ENCODE assay signal across 23 mouse cellular contexts in the genomic region with DNA sequence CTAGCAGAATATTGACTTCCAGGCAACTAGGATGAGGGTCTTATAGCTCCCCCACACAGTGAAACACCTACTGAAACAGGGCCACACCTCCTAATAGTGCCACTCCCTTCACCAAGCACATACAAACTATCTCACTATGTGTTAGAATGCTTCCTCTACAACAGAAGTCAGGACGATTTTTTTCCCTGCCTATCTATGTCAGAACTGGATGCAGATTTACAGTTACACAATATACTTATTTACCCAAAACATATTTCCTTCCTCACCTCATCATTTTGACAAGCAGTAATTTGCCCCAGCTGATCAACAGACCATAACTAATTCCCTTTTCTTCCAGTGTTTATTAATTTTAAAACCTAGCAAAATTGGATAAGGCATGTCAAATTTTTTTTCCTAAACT. TPM values are rescaled to one million over a fixed set of nuclear protein-coding genes. Genes with fewer than 3 reads are reported as not detected.
DNase-seq lines count a peak whose midpoint lies in the region; ATAC-seq and TF ChIP-seq lines count a peak whose summit lies in the region.
"Had no signal": no experiment of that assay in that cellular context is flagged by ENCODE, and none has a peak within 500 bp of the region (broad histone marks: within the 10 kb centered on the region; RNA-seq: fewer than 3 reads in every experiment).

No protein-coding gene starts in this region.

- no peaks in the 10 kb centered on the region for H3K79me2 ChIP-seq in heart, adult 2 months (replicated peaks; ENCODE audit: control insufficient read depth, insufficient read depth, low read length)

- no peak for TF ChIP-seq POLR2A in heart, adult 2 months (IDR thresholded peaks at IDR 0.05; ENCODE audit: insufficient read depth, low read depth, low read length)

- no peak for TF ChIP-seq EP300 in heart, adult 2 months (IDR thresholded peaks at IDR 0.05; ENCODE audit: insufficient read depth, low read depth, low read length)

- H3K27ac ChIP-seq in lung, embryonic 16.5 days (ENCODE audit: low read length) = no peak overlapping the region
- no peak overlapping the region for H3K27ac ChIP-seq in heart, adult 2 months
- H3K27ac ChIP-seq: embryonic facial prominence, embryonic 10.5 days; embryonic facial prominence, embryonic 12.5 days; forebrain, embryonic 13.5 days; forebrain, embryonic 15.5 days had no signal

- ATAC-seq in lung, embryonic 16.5 days (ENCODE audit: low read depth) = peak; percentile 41
- ATAC-seq: activated CD4-positive, CD25-positive, alpha-beta regulatory T cell, adult 4 months; forebrain, embryonic 13.5 days; forebrain, embryonic 15.5 days; forebrain, postnatal 0 days; Patski had no signal

- DNase-seq in lung, postnatal 14 days = no peak
- DNase-seq in 3T3-L1 (ENCODE audit: low read depth, low spot score) = peak; percentile 35
- peak; percentile 48 for DNase-seq in 416B (ENCODE audit: low read depth)
- no peak for DNase-seq in kidney, postnatal 10 days
- no peak for DNase-seq in heart, adult 2 months
- DNase-seq: adrenal gland, adult 8-10 months; adrenal gland, postnatal 14 days; adrenal gland, postnatal 36 days; cerebellum, adult 11-12 months; cerebellum, adult 2 months; cerebellum, adult 9-10 months; cerebellum, postnatal 10 days; cerebellum, postnatal 25 days; forebrain, postnatal 0 days had no signal

- H3K4me2 ChIP-seq in lung, embryonic 16.5 days (ENCODE audit: low read depth, low read length) = no peak overlapping the region
- H3K4me2 ChIP-seq: embryonic facial prominence, embryonic 12.5 days; forebrain, embryonic 13.5 days; forebrain, embryonic 15.5 days had no signal

- no peaks in the 10 kb centered on the region for H3K36me3 ChIP-seq in lung, embryonic 16.5 days (ENCODE audit: control insufficient read depth, insufficient read depth, low read length)
- H3K36me3 ChIP-seq in heart, adult 2 months (ENCODE audit: control insufficient read depth, insufficient read depth, low read length) = no peaks in the 10 kb centered on the region
- H3K36me3 ChIP-seq: embryonic facial prominence, embryonic 10.5 days; embryonic facial prominence, embryonic 12.5 days; forebrain, embryonic 15.5 days had no signal

- no peaks in the 10 kb centered on the region for H3K27me3 ChIP-seq in lung, embryonic 16.5 days (ENCODE audit: control insufficient read depth, insufficient read depth, low read depth, low read length)
- no peaks in the 10 kb centered on the region for H3K27me3 ChIP-seq in heart, adult 2 months (ENCODE audit: control insufficient read depth, insufficient read depth, low read length)
- H3K27me3 ChIP-seq: embryonic facial prominence, embryonic 12.5 days; forebrain, embryonic 13.5 days; forebrain, embryonic 15.5 days; Patski had no signal

- intact Hi-C loops in heart, adult 2 months (cut with DNase I) = no loop called here

- H3K4me3 ChIP-seq in lung, embryonic 16.5 days (ENCODE audit: low read length) = no peak overlapping the region
- no peak overlapping the region for H3K4me3 ChIP-seq in heart, adult 2 months
- H3K4me3 ChIP-seq: embryonic facial prominence, embryonic 10.5 days; embryonic facial prominence, embryonic 12.5 days; forebrain, embryonic 13.5 days; forebrain, embryonic 15.5 days had no signal

- TF ChIP-seq CTCF in heart, adult 2 months (IDR thresholded peaks at IDR 0.05) = no peak

- H3K4me1 ChIP-seq in lung, embryonic 16.5 days (replicated peaks; ENCODE audit: control insufficient read depth, insufficient read depth, low read length) = no peaks in the 10 kb centered on the region
- no peaks in the 10 kb centered on the region for H3K4me1 ChIP-seq in heart, adult 2 months (ENCODE audit: control insufficient read depth, insufficient read depth, low read length)
- H3K4me1 ChIP-seq: embryonic facial prominence, embryonic 12.5 days; forebrain, embryonic 13.5 days; forebrain, embryonic 15.5 days had no signal

- WGBS in lung, embryonic 16.5 days = 29% methylated on average over 1 of the region's 1 CpGs
- WGBS in heart, adult 2 months = 48% methylated on average over 1 of the region's 1 CpGs

- H3K9me3 ChIP-seq in lung, embryonic 16.5 days (ENCODE audit: control insufficient read depth, low read length) = no peaks in the 10 kb centered on the region
- H3K9me3 ChIP-seq: embryonic facial prominence, embryonic 10.5 days; embryonic facial prominence, embryonic 12.5 days; forebrain, embryonic 13.5 days; forebrain, embryonic 15.5 days had no signal

- H3K9ac ChIP-seq in lung, embryonic 16.5 days (ENCODE audit: low read length) = no peak overlapping the region
- no peak overlapping the region for H3K9ac ChIP-seq in heart, adult 2 months (ENCODE audit: low read depth, low read length)
- H3K9ac ChIP-seq: embryonic facial prominence, embryonic 12.5 days; forebrain, embryonic 13.5 days; forebrain, embryonic 15.5 days; forebrain, postnatal 0 days had no signal

RNA-seq across cellular contexts. Expression of gene Fbn1, which starts 35.9 kb away (rescaled TPM):
- polyA plus RNA-seq in lung, embryonic 16.5 days (2015; fragmentation: Nextera tagmentation; extraction: Ambion mirVana) = 32.8 and 35.1 TPM in 2 replicates
- 10 to 100 TPM; 28.8 to 43.9 TPM for total RNA-seq in heart, adult 2 months (2021)
- 15.0 and 27.6 TPM in 2 replicates for polyA plus RNA-seq in heart, adult 2 months (2012; rRNA removed)
- total RNA-seq: MEL had no signal
- polyA plus RNA-seq: activated CD4-positive, CD25-positive, alpha-beta regulatory T cell, adult 4 months had no signal

RNA-seq across cellular contexts. Expression of gene Gm9913, which starts 38.8 kb away (rescaled TPM):
- 0.34 and 0.35 TPM in 2 replicates for polyA plus RNA-seq in lung, embryonic 16.5 days (2015; fragmentation: Nextera tagmentation; extraction: Ambion mirVana)
- under 1 TPM; 0.21 to 0.23 TPM for total RNA-seq in heart, adult 2 months (2021)
- polyA plus RNA-seq in heart, adult 2 months (2012; rRNA removed) = 0.29 and 0.35 TPM in 2 replicates
- total RNA-seq: adrenal gland, postnatal 36 days; ES-E14; MEL had no signal
- polyA plus RNA-seq: activated CD4-positive, CD25-positive, alpha-beta regulatory T cell, adult 4 months; forebrain, embryonic 13.5 days had no signal

Comparison
In these comparisons a context has a peak if more than half of its experiments do, and no peak if none do; other contexts are left out.
1. DNase-seq: peak in 3T3-L1 (single experiment) and 416B (single experiment); none in lung, postnatal 14 days (single experiment), kidney, postnatal 10 days (single experiment) and heart, adult 2 months (0 of 2).